Mouse (Mus musculus) lung, adult 2 months (tissue): ENCODE measurements around the gene Snai1.

Source experiments
- CTCF ChIP-seq: fragments of 200-500 bp; IDR thresholded peaks from 2 replicates; pipeline ENCODE4 v1.5.1; 2011; ENCODE audit warnings: mild to moderate bottlenecking, low read length, control low read depth; ENCODE audit not compliant: insufficient read depth
- POLR2A ChIP-seq: fragments of 200-500 bp; IDR thresholded peaks from 2 replicates; pipeline ENCODE4 v1.6.1; 2011; ENCODE audit warnings: low read depth, mild to moderate bottlenecking, control low read depth, low read length, borderline replicate concordance; ENCODE audit errors: extremely low read depth

DNA sequence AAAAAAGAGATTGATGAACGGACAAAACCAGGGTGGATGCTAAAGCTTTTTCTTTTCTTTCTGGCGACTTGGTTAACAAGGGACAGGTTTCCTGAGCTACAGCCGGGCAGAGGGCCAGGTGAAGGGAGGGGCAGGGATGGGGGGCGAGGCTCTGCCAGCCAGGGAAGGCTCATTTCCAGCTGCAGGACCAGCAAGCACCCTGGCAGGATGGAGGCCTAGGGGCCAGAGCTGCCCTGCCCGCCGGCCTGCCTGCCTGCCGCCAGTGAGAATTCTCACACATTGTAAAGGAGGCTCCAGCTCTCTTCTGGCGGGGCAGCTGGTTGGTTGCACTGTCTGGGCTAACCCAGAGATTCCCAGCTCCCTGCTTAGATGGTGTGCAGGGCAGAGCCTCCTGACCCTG lies 24.1 kb downstream of the Snai1 start:
- TF ChIP-seq CTCF (no peak), POLR2A (no peak)
